Mouse (Mus musculus): Measurements from ENCODE around the gene Rnf39. TPM values are rescaled to one million over a fixed set of nuclear protein-coding genes. Genes with fewer than 3 reads are reported as not detected.

Rnf39 gene
- polyA plus RNA-seq (2014; fragmentation: Nextera tagmentation; extraction: Ambion mirVana): 0.35 and 0.53 TPM in 2 replicates

DNA sequence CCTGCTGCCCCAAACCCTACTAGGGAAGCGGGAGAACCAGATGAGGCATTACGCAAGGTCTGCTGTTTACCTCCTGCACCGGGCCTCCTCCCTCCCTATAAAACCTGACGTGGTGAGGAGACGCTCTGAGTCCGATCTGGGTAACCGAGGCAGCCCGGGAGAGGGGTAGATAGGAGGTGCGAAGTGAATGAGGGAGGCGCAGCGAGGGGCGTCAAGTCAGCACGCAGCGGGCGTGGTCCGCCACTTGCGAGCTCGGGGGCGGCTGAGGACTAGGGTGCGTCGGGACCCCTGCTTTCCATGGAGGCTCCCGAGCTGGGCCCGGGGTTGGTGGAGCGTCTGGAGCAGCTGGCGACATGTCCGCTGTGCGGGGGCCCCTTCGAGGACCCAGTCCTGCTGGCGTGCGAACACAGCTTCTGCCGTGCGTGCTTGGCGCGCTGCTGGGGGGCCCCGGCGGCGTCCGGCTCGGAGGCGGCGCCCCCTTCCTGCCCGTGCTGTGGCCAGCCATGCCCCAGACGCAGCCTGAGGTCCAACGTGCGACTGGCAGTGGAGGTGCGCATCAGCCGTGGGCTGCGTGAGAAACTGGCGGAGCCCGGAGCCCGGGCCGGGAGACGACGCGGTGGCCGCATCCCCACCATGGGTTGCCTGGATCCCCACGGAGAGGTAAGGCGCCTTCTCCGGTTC is at the start of gene Rnf39:
TSS of gene Rnf39 (plus strand) at position 128 of the 681 bp plus-strand sequence.
- 0 out of 2 replicates have a peak, but pooled peaks have one; percentile 8 for ATAC-seq (ENCODE audit: insufficient read depth)
- TF ChIP-seq CTCF (IDR thresholded peaks at IDR 0.05; ENCODE audit: low read depth): no peak
- Histone ChIP-seq H3K27ac (ENCODE audit: low read depth) (no peak within 1 kb of the TSS), H3K27me3 (ENCODE audit: insufficient read depth, low read length) (peaks cover 65% of the 10 kb centered on the region), H3K4me1 (ENCODE audit: insufficient read depth) (no peaks in the 10 kb centered on the region), H3K4me2 (peak within 1 kb of the TSS; percentile 71), H3K4me3 (ENCODE audit: low read depth, low read length) (peak within 1 kb of the TSS; percentile 39), H3K9ac (peak within 1 kb of the TSS; percentile 43), H3K9me3 (ENCODE audit: low read depth, low read length) (no peaks in the 10 kb centered on the region), H3K36me3 (ENCODE audit: insufficient read depth) (no peaks in the 10 kb centered on the region)
- peak; percentile 15 for DNase-seq
- WGBS: 1% methylated on average over 50 of the region's 59 CpGs

DNA sequence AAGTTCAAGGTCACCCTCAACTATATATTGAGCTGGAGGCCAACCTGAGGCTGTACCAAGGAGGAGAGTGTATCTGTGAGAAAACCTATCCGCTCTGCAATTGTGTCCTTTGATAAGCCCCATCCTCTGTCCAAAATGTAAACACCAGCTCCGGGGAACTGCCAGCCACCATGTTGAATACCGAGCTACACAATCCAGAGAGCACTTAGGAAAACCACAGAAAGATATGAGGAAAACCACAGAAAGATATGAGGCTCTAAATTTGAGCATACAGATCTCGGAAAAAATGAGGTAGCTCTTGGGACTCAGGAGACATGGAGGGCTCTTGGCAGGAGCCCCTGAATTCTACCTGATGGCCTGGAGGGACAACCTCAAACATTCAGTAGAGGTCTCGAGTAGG is 49.3 kb upstream of the Rnf39 start:
- no peak for DNase-seq
- WGBS: 38% methylated on average over 5 of the region's 5 CpGs
- H3K27ac ChIP-seq (ENCODE audit: low read depth): no peak overlapping the region
- H3K27me3 ChIP-seq (ENCODE audit: insufficient read depth, low read length): no peaks in the 10 kb centered on the region
- TF ChIP-seq CTCF (IDR thresholded peaks at IDR 0.05; ENCODE audit: low read depth): no peak
- no peak overlapping the region for H3K4me2 ChIP-seq
- H3K9ac ChIP-seq: no peak overlapping the region
- H3K4me1 ChIP-seq (ENCODE audit: insufficient read depth): no peaks in the 10 kb centered on the region
- H3K9me3 ChIP-seq (ENCODE audit: low read depth, low read length): no peaks in the 10 kb centered on the region
- H3K36me3 ChIP-seq (ENCODE audit: insufficient read depth): no peaks in the 10 kb centered on the region
- H3K4me3 ChIP-seq (ENCODE audit: low read depth, low read length): no peak overlapping the region
- no peak for ATAC-seq (ENCODE audit: insufficient read depth)

DNA sequence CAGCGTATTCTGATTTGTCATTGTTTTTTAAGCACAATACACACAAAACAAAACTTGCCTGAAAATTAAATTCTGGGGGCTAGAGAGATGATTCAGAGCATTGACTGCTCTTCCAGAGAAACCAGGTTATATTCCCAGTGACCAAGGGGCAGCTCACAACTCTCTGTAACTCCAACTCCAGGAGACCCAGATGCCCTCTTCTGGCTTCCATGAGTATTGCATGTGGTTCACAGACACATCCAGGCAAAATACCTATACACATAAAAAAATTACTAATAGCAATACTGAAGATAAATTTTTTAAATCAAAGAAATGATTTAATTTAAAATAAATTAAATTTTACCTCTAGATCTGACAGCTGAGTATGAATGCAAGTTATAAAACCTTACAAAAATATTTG is 46.1 kb upstream of the Rnf39 start:
- H3K4me1 ChIP-seq (ENCODE audit: insufficient read depth): no peaks in the 10 kb centered on the region
- no peaks in the 10 kb centered on the region for H3K36me3 ChIP-seq (ENCODE audit: insufficient read depth)
- no peak overlapping the region for H3K27ac ChIP-seq (ENCODE audit: low read depth)
- DNase-seq: peak; percentile 72
- peak; percentile 66 for TF ChIP-seq CTCF (IDR thresholded peaks at IDR 0.05; ENCODE audit: low read depth)
- WGBS: 78% methylated on average over 1 of the region's 1 CpGs
- no peak for ATAC-seq (ENCODE audit: insufficient read depth)
- no peak overlapping the region for H3K9ac ChIP-seq
- H3K4me3 ChIP-seq (ENCODE audit: low read depth, low read length): no peak overlapping the region
- no peaks in the 10 kb centered on the region for H3K9me3 ChIP-seq (ENCODE audit: low read depth, low read length)
- H3K4me2 ChIP-seq: no peak overlapping the region
- H3K27me3 ChIP-seq (ENCODE audit: insufficient read depth, low read length): no peaks in the 10 kb centered on the region

DNA sequence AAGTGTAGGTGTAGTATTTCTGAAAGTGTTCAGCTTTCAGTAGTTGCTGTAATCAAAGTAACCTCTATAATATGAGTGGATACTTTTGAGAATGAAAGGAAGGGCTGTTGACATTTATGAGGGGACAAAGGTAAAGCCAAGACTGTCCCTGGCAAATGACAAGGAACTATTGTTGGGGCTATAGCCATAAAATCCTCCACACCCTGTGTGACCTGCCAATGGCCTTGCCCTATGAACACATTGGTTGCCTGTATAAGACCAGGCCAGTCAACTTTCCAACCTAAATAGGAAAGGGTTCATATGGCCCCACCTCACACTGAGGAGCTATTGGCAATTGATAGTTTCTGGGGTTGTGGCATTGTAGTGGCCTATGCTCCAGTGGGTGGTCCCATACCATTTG is 45.7 kb upstream of the Rnf39 start:
- Histone ChIP-seq H3K9ac (no peak overlapping the region), H3K27me3 (ENCODE audit: insufficient read depth, low read length) (no peaks in the 10 kb centered on the region), H3K36me3 (ENCODE audit: insufficient read depth) (no peaks in the 10 kb centered on the region)

DNA sequence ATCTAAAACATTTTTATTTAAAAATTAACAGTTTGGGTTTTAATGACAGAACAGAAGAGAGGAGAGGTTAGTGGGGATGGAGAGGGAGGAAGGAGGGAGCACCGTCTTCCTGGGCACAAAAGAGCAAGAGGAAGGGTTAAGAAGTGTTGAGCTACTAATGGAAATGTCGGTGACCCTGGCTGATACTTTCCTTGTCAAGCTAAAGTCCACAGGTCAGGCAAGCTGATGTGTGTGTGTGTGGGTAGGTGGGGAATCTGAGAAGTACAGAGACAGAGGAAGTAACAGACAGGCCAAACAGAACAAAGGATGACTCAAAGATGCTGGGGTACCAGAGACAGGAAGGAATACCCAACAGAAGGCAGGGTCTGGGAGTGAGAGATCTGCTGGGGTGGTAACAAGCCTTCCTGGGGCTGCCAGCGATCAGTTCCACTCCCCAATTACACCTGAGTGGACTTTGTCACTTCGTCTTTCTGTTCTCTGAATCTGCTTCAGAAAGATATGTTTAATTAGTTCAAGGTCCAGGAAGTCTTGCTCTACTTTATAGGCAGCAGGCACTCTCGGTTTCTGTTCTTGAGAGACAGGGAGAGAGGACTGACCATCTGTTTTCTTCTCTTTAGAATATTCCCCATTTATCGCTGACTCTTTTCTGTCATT is 45.0 kb upstream of the Rnf39 start, which contains the start of gene Trim31:
TSS of gene Trim31 (plus strand) at position 567 of the 654 bp plus-strand sequence.
- H3K9me3 ChIP-seq (ENCODE audit: low read depth, low read length): no peaks in the 10 kb centered on the region
- H3K4me2 ChIP-seq: no peak within 1 kb of the TSS
- WGBS: 54% methylated on average over 6 of the region's 6 CpGs
- no peaks in the 10 kb centered on the region for H3K4me1 ChIP-seq (ENCODE audit: insufficient read depth)
- no peak within 1 kb of the TSS for H3K27ac ChIP-seq (ENCODE audit: low read depth)
- ATAC-seq (ENCODE audit: insufficient read depth) (no peak), DNase-seq (no peak)
- H3K9ac ChIP-seq: no peak within 1 kb of the TSS
- H3K4me3 ChIP-seq (ENCODE audit: low read depth, low read length): no peak within 1 kb of the TSS
- no peaks in the 10 kb centered on the region for H3K27me3 ChIP-seq (ENCODE audit: insufficient read depth, low read length)
- no peak for TF ChIP-seq CTCF (IDR thresholded peaks at IDR 0.05; ENCODE audit: low read depth)
- H3K36me3 ChIP-seq (ENCODE audit: insufficient read depth): no peaks in the 10 kb centered on the region

More for the DNA sequence above, 45.7 kb upstream of the Rnf39 start:
- no peak for TF ChIP-seq CTCF (IDR thresholded peaks at IDR 0.05; ENCODE audit: low read depth)
- ATAC-seq (ENCODE audit: insufficient read depth) (no peak), DNase-seq (no peak)
- no peak overlapping the region for H3K27ac ChIP-seq (ENCODE audit: low read depth)
- H3K4me1 ChIP-seq (ENCODE audit: insufficient read depth): no peaks in the 10 kb centered on the region
- H3K9me3 ChIP-seq (ENCODE audit: low read depth, low read length): no peaks in the 10 kb centered on the region
- no peak overlapping the region for H3K4me2 ChIP-seq
- no peak overlapping the region for H3K4me3 ChIP-seq (ENCODE audit: low read depth, low read length)

DNA sequence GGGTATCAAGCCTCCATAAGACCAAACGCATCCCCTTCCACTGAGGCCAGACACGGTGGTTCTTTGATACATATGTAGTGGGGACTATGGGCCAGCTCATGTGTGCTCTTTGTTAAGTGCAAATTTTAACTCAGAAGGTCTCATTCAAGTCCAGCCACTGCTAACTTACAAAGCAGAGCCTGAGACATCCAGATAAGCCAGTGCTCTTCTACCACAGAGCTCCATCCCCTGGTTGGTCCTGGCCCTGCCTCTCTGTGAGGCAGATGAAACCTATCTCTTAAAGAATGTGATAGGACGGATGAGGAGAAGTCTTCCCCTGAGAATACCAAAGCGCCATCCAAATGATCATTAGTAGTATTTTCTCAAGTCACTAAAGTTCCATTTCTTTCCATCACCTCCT is 43.3 kb upstream of the Rnf39 start:
- Histone ChIP-seq H3K4me3 (ENCODE audit: low read depth, low read length) (no peak overlapping the region), H3K9ac (no peak overlapping the region), H3K4me1 (ENCODE audit: insufficient read depth) (no peaks in the 10 kb centered on the region), H3K4me2 (no peak overlapping the region), H3K36me3 (ENCODE audit: insufficient read depth) (no peaks in the 10 kb centered on the region), H3K27ac (ENCODE audit: low read depth) (no peak overlapping the region), H3K27me3 (ENCODE audit: insufficient read depth, low read length) (no peaks in the 10 kb centered on the region), H3K9me3 (ENCODE audit: low read depth, low read length) (no peaks in the 10 kb centered on the region)
- 79% methylated on average over 4 of the region's 4 CpGs for WGBS
- ATAC-seq (ENCODE audit: insufficient read depth) (no peak), DNase-seq (no peak)
- no peak for TF ChIP-seq CTCF (IDR thresholded peaks at IDR 0.05; ENCODE audit: low read depth)

DNA sequence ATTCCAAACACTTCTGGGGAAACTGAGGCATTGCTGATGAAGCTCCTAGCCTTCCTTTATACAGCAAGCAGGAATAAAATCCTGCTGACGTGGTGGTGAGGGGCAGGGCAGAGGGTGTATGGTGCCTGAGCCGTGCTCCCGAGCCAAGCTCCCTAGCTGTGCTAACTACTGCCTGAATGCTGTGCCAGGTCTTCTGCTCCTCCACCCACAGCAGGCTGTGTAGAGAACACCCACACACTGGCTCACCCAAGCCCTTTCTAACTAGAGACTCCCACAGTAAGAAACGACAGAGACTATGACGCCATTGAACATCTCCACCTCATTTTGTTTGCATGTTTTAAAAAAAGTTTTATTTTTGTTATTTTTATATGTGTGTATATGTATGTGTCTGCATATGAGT is 42.7 kb upstream of the Rnf39 start:
- ATAC-seq (ENCODE audit: insufficient read depth) (no peak), DNase-seq (no peak)
- Histone ChIP-seq H3K27ac (ENCODE audit: low read depth) (no peak overlapping the region), H3K9me3 (ENCODE audit: low read depth, low read length) (no peaks in the 10 kb centered on the region), H3K27me3 (ENCODE audit: insufficient read depth, low read length) (no peaks in the 10 kb centered on the region), H3K4me1 (ENCODE audit: insufficient read depth) (no peaks in the 10 kb centered on the region), H3K36me3 (ENCODE audit: insufficient read depth) (no peaks in the 10 kb centered on the region), H3K9ac (no peak overlapping the region), H3K4me3 (ENCODE audit: low read depth, low read length) (no peak overlapping the region), H3K4me2 (no peak overlapping the region)
- no peak for TF ChIP-seq CTCF (IDR thresholded peaks at IDR 0.05; ENCODE audit: low read depth)
- WGBS: 77% methylated on average over 5 of the region's 5 CpGs
